Mouse (Mus musculus) liver, embryonic 14 days (tissue): ENCODE data around the gene Gopc. TPM values are rescaled to one million over a fixed set of nuclear protein-coding genes. Genes with fewer than 3 reads are reported as not detected.

Source experiments
- polyA plus RNA-seq: library from polyadenylated mRNA; depleted of rRNA; stranded (reverse); fragments of >200 nt; gene quantifications from 2 replicates; pipeline ENCODE4 v1.2.3, GENCODE M21; 2012; rRNA removed

Gene Gopc
- 2.5 and 3.6 TPM in 2 replicates for polyA plus RNA-seq

DNA sequence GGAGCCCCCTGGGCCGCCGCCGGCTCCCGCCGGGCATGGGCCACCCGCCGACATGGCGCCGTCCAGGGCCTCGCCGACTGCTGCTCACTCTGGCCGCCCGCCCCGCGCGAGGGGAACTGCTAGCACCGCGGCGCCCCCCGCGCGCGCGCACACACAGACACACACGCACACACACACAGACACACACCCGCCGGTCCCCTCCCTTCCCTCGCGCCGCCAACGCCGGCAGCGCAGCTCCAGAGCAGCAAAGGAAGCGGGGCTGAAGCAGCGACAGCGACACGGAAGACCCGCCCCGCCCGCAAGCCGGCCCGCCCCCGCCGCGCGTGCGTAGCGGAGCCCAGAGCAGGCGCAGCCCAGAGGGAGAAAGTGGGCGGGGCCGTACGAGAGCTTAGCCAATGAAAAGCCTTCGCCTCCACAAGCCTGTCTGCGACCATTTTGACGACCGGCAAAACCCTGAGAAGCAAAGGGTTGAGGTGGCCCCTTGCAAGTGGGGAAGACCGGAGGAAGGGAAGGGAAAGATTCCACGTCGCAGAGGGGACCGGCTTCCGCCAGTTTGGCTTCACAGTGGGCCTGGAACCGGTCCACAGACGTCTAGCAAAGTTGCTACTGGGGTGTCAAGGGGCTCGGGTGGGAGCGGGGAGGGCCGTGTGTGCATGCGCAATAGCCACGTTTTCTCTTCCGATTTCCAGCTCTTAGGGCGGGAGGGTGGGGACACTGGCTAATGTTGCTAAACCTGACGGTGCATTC is at the start of gene Gopc:
Gene Gopc (minus strand): TSS at position 280 of the 747 bp plus-strand sequence.

GRCm38 (mm10) chr10:52417299-52417997 is 35.5 kb upstream of the Gopc start, which contains the start of gene Nus1:
Gene Nus1 (plus strand): TSS chr10:52417547.

GRCm38 (mm10) chr10:52388922-52389430 is 7.1 kb upstream of the Gopc start, which contains the start of gene Nepn:
Gene Nepn (plus strand): TSS chr10:52388972.

GRCm38 (mm10) chr10:52358467-52358866 is 23.5 kb downstream of the Gopc start, which contains the start of gene Gm26741:
Gene Gm26741 (plus strand): TSS chr10:52358767.

Other genes starting within 250 kb of the Gopc start
- gene Ros1, start 186.9 kb downstream of the Gopc start, polyA plus RNA-seq = 0.01 and 0.03 TPM in 2 replicates
- gene Dcbld1, start 148.5 kb downstream of the Gopc start, polyA plus RNA-seq = 1.8 and 2.1 TPM in 2 replicates
- not detected in 2 replicates for gene Gm26741, start 23.4 kb downstream of the Gopc start, polyA plus RNA-seq
- 0.01 TPM in 1 of 2 replicates, not detected in the other for gene Nepn, start 6.8 kb upstream of the Gopc start, polyA plus RNA-seq
- gene Nus1, start 35.4 kb upstream of the Gopc start, polyA plus RNA-seq = 8.5 and 10.2 TPM in 2 replicates